Mouse (Mus musculus) ES-E14 (cell line): ENCODE results near the gene Anln. TPM values are rescaled to one million over a fixed set of nuclear protein-coding genes. Genes with fewer than 3 reads are reported as not detected.
"Not testable (repeated sequence)": the region's sequence is repeated elsewhere in the genome, so short reads cannot be mapped to it uniquely, and the experiment has no call there.

Source experiments
- DNase-seq: peaks from one replicate; pipeline ENCODE4 v3.0.0-alpha.2; 2013; ENCODE audit warnings: low read depth, low spot score
- H3K27ac ChIP-seq: 2 replicates; pipeline ENCODE4 v1.5.1; 2012; ENCODE audit warnings: low read depth, mild to moderate bottlenecking, low read length, moderate library complexity, mixed read lengths; ENCODE audit not compliant: poor library complexity, insufficient read depth, severe bottlenecking
- H3K36me3 ChIP-seq: 2 replicates; pipeline ENCODE4 v1.6.1; 2012; ENCODE audit warnings: mild to moderate bottlenecking, low read length, moderate library complexity, mixed read lengths; ENCODE audit not compliant: control insufficient read depth, poor library complexity, insufficient read depth, severe bottlenecking
- H3K4me1 ChIP-seq, 2 experiments: fragments of 150-350 bp in 1 of 2; sonication (generic) in 1 of 2; 2 replicates each; pipeline ENCODE4 v1.6.1; 2012; ENCODE audit warnings: low read length in 2 of 2, mild to moderate bottlenecking in 1 of 2, mixed read lengths in 1 of 2; ENCODE audit not compliant: control insufficient read depth in 2 of 2, insufficient read depth in 2 of 2, poor library complexity in 1 of 2
- H3K4me3 ChIP-seq, 2 experiments: fragments of 150-350 bp in 1 of 2; sonication (generic) in 1 of 2; 2 replicates each; pipeline ENCODE4 v1.5.1; 2012; ENCODE audit warnings: low read length in 2 of 2, low read depth in 1 of 2, mild to moderate bottlenecking in 1 of 2, mixed read lengths in 1 of 2; ENCODE audit not compliant: insufficient read depth in 1 of 2, poor library complexity in 1 of 2, severe bottlenecking in 1 of 2
- H3K9ac ChIP-seq: 2 replicates; pipeline ENCODE4 v1.6.1; 2012; ENCODE audit warnings: low read depth, mild to moderate bottlenecking, low read length, mixed read lengths; ENCODE audit not compliant: poor library complexity, insufficient read depth, severe bottlenecking
- H3K9me3 ChIP-seq: fragments of 150-350 bp; sonication (generic); 2 replicates; pipeline ENCODE4 v1.6.1; 2012; ENCODE audit warnings: low read depth, mild to moderate bottlenecking, low read length; ENCODE audit not compliant: control insufficient read depth, insufficient read depth
- CHD2 ChIP-seq: IDR thresholded peaks from 2 replicates; pipeline ENCODE4 v1.6.1; 2014; ENCODE audit warnings: mild to moderate bottlenecking, low read depth, low read length, inconsistent platforms
- HCFC1 ChIP-seq: IDR thresholded peaks from 2 replicates; pipeline ENCODE4 v1.6.1; 2012; ENCODE audit warnings: low read length, inconsistent platforms, borderline replicate concordance; ENCODE audit not compliant: insufficient read depth
- MAFK ChIP-seq: IDR thresholded peaks from 2 replicates; pipeline ENCODE4 v1.6.1; 2014; ENCODE audit warnings: mild to moderate bottlenecking, low read depth, low read length, inconsistent platforms; ENCODE audit not compliant: insufficient read depth
- ZC3H11A ChIP-seq: IDR thresholded peaks from 2 replicates; pipeline ENCODE4 v1.6.1; 2012; ENCODE audit warnings: low read depth, mild to moderate bottlenecking, inconsistent platforms, low read length, borderline replicate concordance
- ZNF384 ChIP-seq: IDR thresholded peaks from 2 replicates; pipeline ENCODE4 v1.6.1; 2012; ENCODE audit warnings: low read depth, low read length, inconsistent platforms
- in situ Hi-C, 2 experiments: fragments of 600-800 bp; cut with MboI; formaldehyde crosslinking; loops; one replicate each; pipeline ENCODE4 v1.15.1; 2025; ENCODE audit warnings: low sequenced_read_pairs in 2 of 2, inconsistent platforms in 1 of 2; ENCODE audit not compliant: unreplicated experiment in 2 of 2
- total RNA-seq: library from RNA; depleted of rRNA; stranded (reverse); fragments of 300-350 nt; gene quantifications from 2 replicates; pipeline ENCODE4 v1.2.3, GENCODE M21; 2012

The Anln gene
- total RNA-seq, 1 experiment: 168 TPM

DNA sequence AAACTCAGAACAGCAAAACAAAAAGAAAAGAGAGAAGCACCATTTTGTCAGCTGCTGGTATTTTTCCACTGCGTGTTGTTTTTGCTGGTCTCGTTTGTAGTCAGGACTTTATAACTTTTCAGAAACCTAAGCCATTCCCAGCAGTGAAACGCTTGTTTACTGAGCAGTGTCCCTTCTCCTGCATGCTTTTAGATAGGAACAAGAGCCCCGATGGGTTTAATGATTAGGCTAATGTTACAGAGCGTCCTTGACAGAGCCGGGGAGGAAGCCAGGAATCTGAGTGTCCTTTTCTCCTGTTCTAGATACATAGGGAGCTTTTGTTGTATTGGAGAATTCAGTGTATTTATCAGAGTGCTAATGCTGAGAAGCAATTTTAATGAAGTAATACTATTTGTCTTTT is 28.6 kb upstream of the Anln start:
- Histone ChIP-seq H3K9ac (no peak overlapping the region; the same call in 1 of the 2 replicates), H3K36me3 (no peaks in the 10 kb centered on the region), H3K4me3 (no peak overlapping the region), H3K27ac (no peak overlapping the region), H3K9me3 (no peaks in the 10 kb centered on the region), H3K4me1 (peaks cover 0 to 2% of the 10 kb centered on the region in 2 experiments; a peak in 2 of 4 replicates)
- in situ Hi-C loops: no loop called here
- DNase-seq: no peak
- no peak for TF ChIP-seq ZNF384

DNA sequence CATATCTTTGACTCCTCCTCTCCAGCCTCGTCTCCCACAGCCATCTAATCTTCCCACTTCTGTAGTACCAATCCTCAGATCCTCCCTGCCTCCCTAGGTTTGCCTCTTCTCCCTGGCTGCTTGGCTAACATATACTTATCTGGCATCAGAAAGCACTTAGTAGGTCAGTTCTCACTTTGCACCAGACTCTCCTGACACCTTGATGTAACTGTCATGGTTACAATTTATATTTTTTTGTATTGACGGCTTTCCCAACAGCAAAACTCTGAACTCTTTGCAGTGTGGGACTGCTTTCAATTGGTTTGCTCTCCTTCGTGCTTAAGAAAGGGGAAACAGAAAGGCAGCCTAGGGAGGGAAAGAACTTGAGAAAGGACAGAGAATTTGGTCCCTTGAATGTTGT is 27.2 kb upstream of the Anln start:
- H3K9ac ChIP-seq: no peak overlapping the region
- TF ChIP-seq CHD2: no peak
- no peak for TF ChIP-seq MAFK
- no peak for TF ChIP-seq ZC3H11A
- no peak for TF ChIP-seq ZNF384
- TF ChIP-seq HCFC1: no peak
- no peak overlapping the region for H3K27ac ChIP-seq
- no peak overlapping the region for H3K4me3 ChIP-seq
- in situ Hi-C loops: no loop called here
- H3K36me3 ChIP-seq: no peaks in the 10 kb centered on the region
- H3K4me1 ChIP-seq: peaks cover 0 to 2% of the 10 kb centered on the region in 2 experiments; a peak in 2 of 4 replicates
- H3K9me3 ChIP-seq: no peaks in the 10 kb centered on the region
- DNase-seq: no peak

- Histone ChIP-seq H3K27ac (no peak within 1 kb of the TSS), H3K36me3 (no peaks in the 10 kb centered on the region), H3K4me1 (no peaks in the 10 kb centered on the region), H3K4me3 (peak within 1 kb of the TSS; percentile 77 to 87), H3K9me3 (no peaks in the 10 kb centered on the region), H3K9ac (peak within 1 kb of the TSS; percentile 70)
- in situ Hi-C loops: no loop called here
- TF ChIP-seq ZC3H11A: no peak
- TF ChIP-seq HCFC1: peak; percentile 98
- 0 out of 2 replicates have a peak, but pooled peaks have one; percentile 9 for TF ChIP-seq CHD2
- peak; percentile 98 for DNase-seq
Observed at GRCm38 (mm10) chr9:22411002-22411857, 22.2 kb upstream of the Anln start, which contains the start of gene 9530077C05Rik. Gene 9530077C05Rik, plus strand, starts transcription at chr9:22411513.

- H3K4me3 ChIP-seq: no peak overlapping the region
- in situ Hi-C loops: no loop called here
Observed at GRCm38 (mm10) chr9:22409501-22409900, 20.5 kb upstream of the Anln start.

GRCm38 (mm10) chr9:22408344-22408743 is 19.4 kb upstream of the Anln start:
- DNase-seq, H3K36me3 ChIP-seq, H3K9ac ChIP-seq, H3K27ac ChIP-seq, H3K9me3 ChIP-seq, H3K4me1 ChIP-seq, H3K4me3 ChIP-seq, in situ Hi-C loops: not testable (repeated sequence)

More at GRCm38 (mm10) chr9:22409501-22409900, 20.5 kb upstream of the Anln start:
- no peak overlapping the region for H3K27ac ChIP-seq
- H3K36me3 ChIP-seq: no peaks in the 10 kb centered on the region
- no peak overlapping the region for H3K9ac ChIP-seq
- TF ChIP-seq HCFC1 (no peak), ZC3H11A (no peak), MAFK (no peak), CHD2 (no peak), ZNF384 (no peak)
- DNase-seq: no peak
- H3K9me3 ChIP-seq: no peaks in the 10 kb centered on the region
- H3K4me1 ChIP-seq: no peaks in the 10 kb centered on the region

GRCm38 (mm10) chr9:22407633-22408032 is 18.6 kb upstream of the Anln start:
- H3K36me3 ChIP-seq, DNase-seq, H3K9ac ChIP-seq, H3K27ac ChIP-seq, H3K4me1 ChIP-seq, H3K9me3 ChIP-seq, H3K4me3 ChIP-seq, in situ Hi-C loops: not testable (repeated sequence)
